Mouse (Mus musculus): ENCODE data around the gene Snrpg. TPM values are rescaled to one million over a fixed set of nuclear protein-coding genes. Genes with fewer than 3 reads are reported as not detected.
"Not testable (repeated sequence)": the region's sequence is repeated elsewhere in the genome, so short reads cannot be mapped to it uniquely, and the experiment has no call there.

The Snrpg gene
- polyA plus RNA-seq, 1 experiment from 2014 or later: 510 TPM

DNA sequence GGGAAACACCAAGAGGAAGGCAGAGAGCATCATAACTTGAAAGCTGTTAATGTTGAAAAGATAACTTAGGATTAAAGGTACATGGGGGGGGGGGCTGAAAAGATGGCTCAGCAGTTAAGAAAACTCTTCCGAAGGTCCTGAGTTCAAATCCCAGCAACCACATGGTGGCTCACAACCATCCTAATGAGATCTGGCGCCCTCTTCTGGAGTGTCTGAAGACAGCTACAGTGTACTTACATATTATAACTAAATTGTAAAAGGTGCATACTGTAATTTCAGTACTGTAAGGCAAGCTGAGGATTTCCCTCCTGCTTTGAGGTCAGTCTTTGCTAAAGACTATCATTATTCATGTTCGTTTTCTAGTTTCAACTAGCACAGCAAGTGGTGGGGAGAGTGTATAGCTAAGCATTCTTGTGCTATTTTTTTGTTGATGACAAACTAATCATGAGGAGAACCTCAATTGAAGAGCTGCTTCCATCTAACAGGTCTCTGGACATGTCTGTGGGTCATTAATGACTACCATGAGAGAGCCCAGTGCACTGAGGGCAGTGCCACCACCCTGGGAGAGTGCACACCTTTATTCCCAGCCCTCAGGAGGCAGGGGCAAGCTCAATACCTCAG, 901 bp upstream of the Snrpg start:
- Histone ChIP-seq H3K9ac (peak overlapping the region; percentile 86), H3K27ac (peak overlapping the region; percentile 89), H3K27me3 (replicated peaks) (no peaks in the 10 kb centered on the region), H3K9me3 (replicated peaks) (no peaks in the 10 kb centered on the region), H3K4me3 (peak overlapping the region; percentile 94), H3K36me3 (peaks cover 42% of the 10 kb centered on the region), H3K4me2 (peak overlapping the region; percentile 85), H3K4me1 (peaks cover 59% of the 10 kb centered on the region)
- no peak for ATAC-seq
- 49% methylated on average over 3 of the region's 3 CpGs for WGBS (ENCODE audit: insufficient replicate concordance)

DNA sequence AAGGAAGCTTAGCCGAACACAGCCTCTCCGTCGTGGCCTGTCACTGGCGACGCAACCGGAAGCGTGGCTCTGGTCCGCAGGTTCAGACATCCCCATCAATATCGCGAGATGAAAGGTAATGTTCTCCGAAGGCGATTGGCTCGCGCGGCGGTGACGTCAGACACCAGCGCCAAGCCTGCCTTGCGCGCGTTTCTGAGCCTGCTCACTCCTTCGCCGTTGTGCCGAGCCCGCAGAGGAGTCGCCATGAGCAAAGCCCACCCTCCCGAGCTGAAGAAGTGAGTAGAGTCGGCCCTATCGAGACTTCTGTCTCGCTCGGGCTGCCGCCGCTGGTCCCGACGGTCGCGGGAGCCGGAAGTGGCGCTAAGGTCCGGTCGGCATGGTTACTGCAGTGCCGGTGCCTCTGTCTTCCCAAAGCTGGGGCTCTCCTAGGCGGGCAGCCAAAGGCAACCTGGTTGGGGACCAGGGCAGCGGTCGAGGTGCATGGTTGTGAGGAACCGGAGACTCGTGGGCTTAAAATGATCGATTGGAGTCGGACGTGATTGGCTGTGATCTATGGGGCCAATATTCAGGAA, 322 bp downstream of the Snrpg start:
- peak; percentile 92 for ATAC-seq
- H3K36me3 ChIP-seq: peaks cover 53% of the 10 kb centered on the region
- H3K4me1 ChIP-seq: peaks cover 52% of the 10 kb centered on the region
- H3K9me3 ChIP-seq (replicated peaks): no peaks in the 10 kb centered on the region
- no peaks in the 10 kb centered on the region for H3K27me3 ChIP-seq (replicated peaks)
- H3K27ac ChIP-seq: peak overlapping the region; percentile 89
- H3K9ac ChIP-seq: peak overlapping the region; percentile 86
- whole genome bisulfite sequencing (ENCODE audit: insufficient replicate concordance): under 1% methylated on average over 50 of the region's 50 CpGs
- H3K4me3 ChIP-seq: peak overlapping the region; percentile 94
- peak overlapping the region; percentile 85 for H3K4me2 ChIP-seq

DNA sequence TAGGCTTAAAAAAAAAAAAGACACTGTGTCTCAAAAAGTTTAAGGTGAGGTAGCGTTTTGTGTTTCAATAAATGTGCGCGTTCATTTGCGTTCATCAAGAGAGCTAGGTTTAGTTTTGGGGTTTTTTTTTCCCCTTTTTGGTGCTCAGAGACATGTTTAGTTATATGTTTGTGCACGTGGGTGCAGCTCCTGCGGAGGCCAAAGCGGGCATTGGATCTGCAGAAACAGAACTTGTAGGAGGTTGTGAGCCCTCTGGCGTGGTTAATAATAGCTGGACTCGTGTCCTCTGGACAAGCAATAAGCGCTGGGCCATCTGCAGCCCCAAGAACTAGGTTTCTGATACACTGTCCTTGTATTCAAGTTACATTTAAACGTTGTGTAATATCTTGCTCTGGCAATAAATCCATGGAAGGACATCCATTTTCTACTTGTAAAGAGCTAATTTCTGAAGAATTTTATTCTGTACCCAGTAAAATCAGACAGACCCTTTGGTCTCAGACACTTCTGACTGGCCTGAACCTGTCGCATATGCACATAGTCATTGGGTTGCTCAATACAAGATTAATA, 929 bp downstream of the Snrpg start:
- 2% methylated on average over 12 of the region's 12 CpGs for WGBS (ENCODE audit: insufficient replicate concordance)
- Histone ChIP-seq H3K4me1 (peaks cover 46% of the 10 kb centered on the region), H3K4me2 (peak overlapping the region; percentile 85), H3K9ac (peak overlapping the region; percentile 86), H3K4me3 (peak overlapping the region; percentile 94), H3K27ac (peak overlapping the region; percentile 26; the same call in 1 of the 2 replicates), H3K36me3 (peaks cover 59% of the 10 kb centered on the region), H3K27me3 (replicated peaks) (no peaks in the 10 kb centered on the region), H3K9me3 (replicated peaks) (no peaks in the 10 kb centered on the region)
- no peak for ATAC-seq

DNA sequence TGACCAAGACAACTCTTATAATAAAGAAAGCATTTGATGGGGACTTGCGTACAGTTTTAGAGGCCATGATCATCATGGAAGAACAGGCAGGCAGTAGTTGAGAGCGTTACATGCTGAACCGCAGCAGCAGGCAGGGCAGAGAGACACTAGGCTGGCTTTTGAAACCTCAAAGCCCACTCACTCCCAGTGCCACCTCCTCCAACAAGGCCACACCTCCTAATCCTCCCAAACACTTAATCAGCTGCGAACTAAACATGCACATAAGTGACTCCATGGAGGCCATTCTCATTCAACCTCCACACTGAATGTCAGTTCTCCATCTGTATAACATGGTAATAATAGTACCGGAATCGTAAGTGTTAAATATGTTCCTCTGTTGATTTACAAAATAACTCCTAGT, 2.5 kb downstream of the Snrpg start:
- ATAC-seq: no peak

DNA sequence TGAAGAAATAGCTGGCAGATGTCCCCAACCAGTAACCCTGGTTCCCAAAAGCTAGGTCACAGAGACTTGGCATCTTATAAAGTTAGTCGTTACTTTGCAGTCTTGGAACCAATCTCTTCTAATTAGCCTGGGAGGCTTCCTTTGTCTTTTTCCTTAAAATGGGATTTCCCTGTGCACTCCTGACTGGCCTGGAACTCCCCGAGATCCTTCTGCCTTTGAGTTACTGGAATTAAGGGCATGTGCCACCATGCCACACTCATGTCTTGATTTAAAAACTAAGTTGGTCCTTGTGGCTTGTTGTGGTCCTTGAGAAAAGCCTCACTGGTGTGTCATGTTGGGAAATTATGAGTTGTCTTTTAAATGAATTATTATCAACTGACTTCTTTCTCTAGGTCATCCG, 7.2 kb downstream of the Snrpg start:
- ATAC-seq: no peak
- H3K4me1 ChIP-seq: peaks cover 10% of the 10 kb centered on the region
- no peaks in the 10 kb centered on the region for H3K27me3 ChIP-seq (replicated peaks)
- no peak overlapping the region for H3K4me2 ChIP-seq
- WGBS (ENCODE audit: insufficient replicate concordance): 76% methylated on average over 3 of the region's 3 CpGs
- no peaks in the 10 kb centered on the region for H3K9me3 ChIP-seq (replicated peaks)
- H3K9ac ChIP-seq: no peak overlapping the region
- no peak overlapping the region for H3K4me3 ChIP-seq
- H3K27ac ChIP-seq: no peak overlapping the region
- H3K36me3 ChIP-seq: peaks cover 63% of the 10 kb centered on the region

More for the DNA sequence above, 2.5 kb downstream of the Snrpg start:
- Histone ChIP-seq H3K9me3 (replicated peaks) (no peaks in the 10 kb centered on the region), H3K4me3 (no peak overlapping the region), H3K27me3 (replicated peaks) (no peaks in the 10 kb centered on the region), H3K4me1 (peaks cover 32% of the 10 kb centered on the region), H3K36me3 (peaks cover 64% of the 10 kb centered on the region), H3K27ac (no peak overlapping the region), H3K4me2 (peak overlapping the region; percentile 85; the same call in 1 of the 2 replicates), H3K9ac (no peak overlapping the region)
- 84% methylated on average over 6 of the region's 6 CpGs for WGBS (ENCODE audit: insufficient replicate concordance)

DNA sequence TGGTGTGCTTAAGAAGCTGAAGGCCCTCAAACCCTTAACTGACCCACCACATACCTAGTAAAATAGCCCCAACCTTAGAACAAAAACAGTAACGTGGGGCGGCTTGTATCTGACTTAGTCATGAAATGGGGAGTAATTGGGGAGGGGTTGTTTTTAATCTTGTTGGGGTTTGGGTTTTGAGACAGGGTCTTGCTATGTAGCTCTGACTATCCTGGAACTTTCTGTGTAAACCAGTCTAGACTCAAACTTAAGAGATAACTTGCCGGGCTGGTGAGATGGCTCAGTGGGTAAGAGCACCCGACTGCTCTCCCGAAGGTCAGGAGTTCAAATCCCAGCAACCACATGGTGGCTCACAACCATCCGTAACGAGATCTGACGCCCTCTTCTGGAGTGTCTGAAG, 9.0 kb downstream of the Snrpg start:
- not testable (repeated sequence) for H3K27me3 ChIP-seq (replicated peaks); ATAC-seq; H3K4me3 ChIP-seq; H3K9ac ChIP-seq; H3K9me3 ChIP-seq (replicated peaks); H3K27ac ChIP-seq; H3K4me2 ChIP-seq
- WGBS (ENCODE audit: insufficient replicate concordance): 67% methylated on average over 8 of the region's 8 CpGs
- peaks cover 20% of the 10 kb centered on the region for H3K4me1 ChIP-seq
- H3K36me3 ChIP-seq: peaks cover 49% of the 10 kb centered on the region

DNA sequence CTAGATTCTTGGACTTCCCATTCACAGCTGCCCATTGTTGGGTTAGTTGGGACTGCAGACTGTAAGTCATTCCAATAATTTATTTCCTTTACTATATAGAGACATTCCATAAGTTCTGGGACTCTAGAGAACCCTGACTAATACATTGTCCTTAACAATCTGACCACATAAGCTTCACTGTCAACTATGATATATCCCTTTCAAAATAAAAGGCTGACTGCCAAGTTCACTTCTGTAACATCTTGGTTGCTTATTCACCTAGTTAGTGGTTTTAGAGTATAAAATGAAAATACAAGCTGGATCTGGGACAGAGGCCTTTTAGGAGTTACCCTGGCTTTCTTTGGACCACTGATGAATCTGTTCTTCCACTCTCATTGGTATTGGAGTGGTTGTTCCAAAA, 11.4 kb downstream of the Snrpg start:
- Histone ChIP-seq H3K9me3 (replicated peaks) (no peaks in the 10 kb centered on the region), H3K4me3 (no peak overlapping the region)

DNA sequence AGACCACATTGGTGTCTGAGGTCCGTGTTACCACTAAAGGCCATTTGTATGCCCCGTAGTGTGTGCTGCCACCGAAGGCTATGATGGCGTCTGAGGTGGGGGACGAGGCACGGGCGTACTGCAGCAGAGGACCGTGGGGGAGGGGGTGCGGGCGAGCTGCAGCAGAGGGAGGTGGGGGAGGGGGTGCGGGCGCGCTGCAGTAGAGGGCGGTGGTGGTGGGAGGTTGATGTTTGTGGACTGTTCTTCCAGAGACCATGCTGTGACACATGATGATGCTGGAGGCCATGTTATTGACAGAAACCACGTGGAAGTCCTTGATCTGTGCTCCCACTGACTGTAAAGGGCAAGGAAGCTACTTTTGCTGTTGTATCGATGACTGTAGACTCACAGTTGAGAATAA, 12.3 kb downstream of the Snrpg start:
- Histone ChIP-seq H3K27me3 (replicated peaks) (no peaks in the 10 kb centered on the region), H3K27ac (no peak overlapping the region), H3K9me3 (replicated peaks) (no peaks in the 10 kb centered on the region), H3K4me1 (peaks cover 30% of the 10 kb centered on the region), H3K36me3 (peaks cover 35% of the 10 kb centered on the region), H3K9ac (no peak overlapping the region), H3K4me2 (no peak overlapping the region; the same call in 1 of the 2 replicates), H3K4me3 (no peak overlapping the region)
- no peak; the same call in 1 of the 2 replicates for ATAC-seq
- 42% methylated on average over 16 of the region's 16 CpGs for WGBS (ENCODE audit: insufficient replicate concordance)

More for the DNA sequence above, 11.4 kb downstream of the Snrpg start:
- H3K27ac ChIP-seq: no peak overlapping the region
- no peak for ATAC-seq
- H3K4me2 ChIP-seq: no peak overlapping the region
- H3K4me1 ChIP-seq: peaks cover 30% of the 10 kb centered on the region
- H3K9ac ChIP-seq: no peak overlapping the region
- H3K36me3 ChIP-seq: peaks cover 35% of the 10 kb centered on the region
- no peaks in the 10 kb centered on the region for H3K27me3 ChIP-seq (replicated peaks)

DNA sequence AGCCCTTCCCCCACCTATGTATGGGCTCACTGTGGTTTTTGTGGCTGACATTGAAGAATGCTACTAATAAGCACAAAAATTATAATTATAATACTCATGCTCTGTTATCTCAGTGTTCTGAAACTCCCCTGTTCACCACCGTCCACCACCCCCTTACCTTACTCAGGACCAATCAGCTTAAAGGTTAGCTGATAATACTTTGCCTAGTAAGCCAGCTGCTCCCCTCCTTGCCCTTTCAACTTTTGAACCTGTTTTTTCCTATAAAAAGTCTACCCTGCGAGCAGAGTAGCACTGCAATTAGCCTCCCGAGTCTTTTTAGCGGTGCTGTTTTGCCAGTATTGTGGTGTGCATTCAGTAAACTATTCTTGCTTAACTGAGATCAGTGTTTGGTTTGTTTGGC, 13.6 kb downstream of the Snrpg start:
- Histone ChIP-seq H3K9me3 (replicated peaks) (no peaks in the 10 kb centered on the region), H3K4me3 (no peak overlapping the region), H3K36me3 (peaks cover 35% of the 10 kb centered on the region), H3K9ac (no peak overlapping the region), H3K27me3 (replicated peaks) (no peaks in the 10 kb centered on the region), H3K27ac (peak overlapping the region; percentile 12; the same call in 1 of the 2 replicates), H3K4me1 (peaks cover 30% of the 10 kb centered on the region), H3K4me2 (no peak overlapping the region)
- 49% methylated on average over 4 of the region's 4 CpGs for WGBS (ENCODE audit: insufficient replicate concordance)
- ATAC-seq: no peak

DNA sequence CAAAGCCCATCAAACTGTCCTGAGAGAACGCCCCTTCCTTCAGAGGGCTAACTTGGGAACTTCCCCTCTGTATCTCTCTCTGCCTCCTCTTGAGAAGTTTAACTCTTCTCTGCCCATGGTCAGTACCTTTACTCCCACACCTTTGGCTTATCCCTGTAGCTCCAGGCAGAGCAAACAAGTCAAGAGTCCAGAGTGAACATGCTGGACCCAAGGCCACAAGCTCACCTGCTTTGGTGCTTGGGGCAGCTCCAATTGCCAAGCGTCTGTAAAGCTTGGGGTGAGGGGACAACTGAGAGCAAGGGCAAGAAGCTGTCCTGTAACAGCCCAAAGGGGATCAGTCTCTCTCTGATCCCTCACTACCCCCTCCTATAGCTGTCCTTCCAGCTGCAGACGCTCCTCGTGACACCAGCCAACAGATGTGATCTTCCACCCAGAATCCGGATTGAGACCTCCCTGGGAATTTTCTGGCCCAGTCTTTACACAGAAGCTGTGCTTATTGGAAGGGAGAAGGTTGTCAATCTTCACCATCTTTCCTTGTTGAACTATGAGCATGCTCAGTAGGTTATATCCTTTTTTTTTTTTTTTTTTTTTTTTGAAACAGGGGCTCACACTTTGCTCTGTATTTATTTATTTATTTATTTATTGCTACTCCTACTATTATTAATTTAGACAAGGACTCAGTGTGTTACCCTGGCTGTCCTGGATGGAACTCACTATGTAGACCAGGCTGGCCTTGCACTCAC, 14.4 kb downstream of the Snrpg start:
- peak; percentile 56 for ATAC-seq
- WGBS (ENCODE audit: insufficient replicate concordance): 68% methylated on average over 5 of the region's 5 CpGs

DNA sequence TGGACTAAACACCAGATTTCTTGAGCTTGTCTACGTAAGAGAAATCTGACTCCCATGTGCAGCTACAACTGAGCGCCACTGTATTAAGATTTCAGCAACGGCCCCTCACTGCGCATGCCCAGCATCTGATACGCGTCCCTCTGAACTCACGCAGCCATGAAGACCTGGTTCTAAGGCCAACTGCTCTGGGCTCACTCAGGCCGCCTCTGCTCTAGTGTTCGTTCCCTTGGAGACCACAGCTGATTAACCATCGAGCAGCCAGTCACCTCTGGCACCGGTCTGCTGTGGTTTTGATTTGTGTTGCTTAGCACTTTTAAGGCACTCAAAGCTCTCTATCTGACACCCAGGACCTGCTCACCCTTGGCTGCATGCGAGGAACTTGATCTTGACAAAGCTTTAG, 16.2 kb downstream of the Snrpg start:
- WGBS (ENCODE audit: insufficient replicate concordance): 82% methylated on average over 12 of the region's 12 CpGs
- Histone ChIP-seq H3K27ac (no peak overlapping the region), H3K9me3 (replicated peaks) (no peaks in the 10 kb centered on the region), H3K9ac (no peak overlapping the region), H3K36me3 (peaks cover 57% of the 10 kb centered on the region), H3K4me3 (no peak overlapping the region), H3K4me1 (peaks cover 30% of the 10 kb centered on the region), H3K27me3 (replicated peaks) (no peaks in the 10 kb centered on the region), H3K4me2 (no peak overlapping the region)
- ATAC-seq: no peak

More for the DNA sequence above, 14.4 kb downstream of the Snrpg start:
- Histone ChIP-seq H3K27me3 (replicated peaks) (no peaks in the 10 kb centered on the region), H3K9me3 (replicated peaks) (no peaks in the 10 kb centered on the region), H3K4me3 (no peak overlapping the region), H3K9ac (no peak overlapping the region), H3K36me3 (peaks cover 39% of the 10 kb centered on the region), H3K4me1 (peaks cover 30% of the 10 kb centered on the region), H3K27ac (peak overlapping the region; percentile 12), H3K4me2 (no peak overlapping the region)

DNA sequence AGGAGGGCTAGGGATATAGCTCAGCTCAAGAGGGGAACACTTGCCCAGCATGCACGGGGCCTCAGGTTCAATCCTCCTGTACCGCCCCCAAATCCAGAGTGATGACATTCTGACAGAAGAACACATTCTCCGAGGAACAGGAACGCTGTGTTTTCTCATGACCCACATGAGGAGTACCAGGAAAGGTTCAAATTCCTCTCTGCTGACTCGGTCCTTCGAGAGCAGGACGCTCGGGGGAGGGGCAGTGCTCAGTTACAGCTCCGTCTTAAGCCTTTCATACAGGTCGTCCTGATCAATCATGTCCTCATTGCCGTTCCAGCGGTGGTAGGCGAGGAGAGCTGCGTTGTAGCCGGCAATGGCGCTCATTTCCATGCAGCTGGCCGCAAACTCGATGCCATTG, 17.4 kb downstream of the Snrpg start:
- no peak overlapping the region for H3K27ac ChIP-seq
- no peak overlapping the region for H3K9ac ChIP-seq
- H3K9me3 ChIP-seq (replicated peaks): no peaks in the 10 kb centered on the region
- WGBS (ENCODE audit: insufficient replicate concordance): 73% methylated on average over 18 of the region's 18 CpGs
- no peaks in the 10 kb centered on the region for H3K27me3 ChIP-seq (replicated peaks)
- H3K4me3 ChIP-seq: no peak overlapping the region
- H3K4me1 ChIP-seq: peaks cover 27% of the 10 kb centered on the region
- ATAC-seq: no peak
- peaks cover 64% of the 10 kb centered on the region for H3K36me3 ChIP-seq
- no peak overlapping the region for H3K4me2 ChIP-seq

All from liver, embryonic 12.5 days (tissue).